Mouse (Mus musculus): ENCODE data around the gene Pde4d.
A peak's percentile ranks its signal among the peaks of the same experiment; 100 is the strongest.

The Pde4d gene

DNA sequence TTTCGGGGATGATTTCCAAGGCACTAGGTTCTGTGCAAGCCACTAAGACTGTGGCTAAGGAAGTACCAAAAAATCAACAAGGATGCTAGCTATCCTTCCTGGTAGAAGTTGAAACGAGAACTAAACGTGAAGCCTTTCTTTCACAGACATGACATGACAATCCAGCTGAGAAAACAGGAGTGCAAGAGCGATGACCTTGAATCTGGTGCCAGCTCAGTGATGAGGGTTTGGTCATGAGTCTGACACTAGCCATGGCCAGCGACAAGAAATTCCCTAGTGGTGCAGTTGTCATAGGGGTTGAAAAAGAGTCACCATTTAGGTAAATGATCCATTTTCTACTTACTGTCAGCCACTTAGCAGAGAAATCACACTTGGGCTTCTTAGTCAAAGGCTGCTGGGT, 1466.2 kb downstream of the Pde4d start:
- no peak for DNase-seq (ENCODE audit: low spot score in 2 of 2)

DNA sequence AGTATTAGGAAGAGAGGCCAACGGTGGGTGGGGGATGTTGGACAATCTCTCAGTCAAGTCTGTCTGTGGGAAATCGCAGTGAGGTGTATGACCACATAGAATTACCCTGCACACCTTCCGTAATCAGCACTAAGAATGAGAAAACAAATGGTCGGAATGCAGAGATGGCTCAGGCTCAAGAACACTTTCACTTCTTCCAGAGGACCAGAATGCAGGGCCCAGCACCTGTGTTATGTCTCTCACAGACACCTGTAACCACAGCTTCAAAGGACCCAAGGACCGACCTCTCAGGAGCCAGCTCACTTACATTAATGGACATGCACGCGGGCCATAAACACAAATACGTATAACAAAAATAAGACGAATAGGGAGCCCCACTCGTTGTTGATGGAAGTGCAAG, 1467.8 kb downstream of the Pde4d start:
- DNase-seq (ENCODE audit: low spot score in 2 of 2), result no peak

DNA sequence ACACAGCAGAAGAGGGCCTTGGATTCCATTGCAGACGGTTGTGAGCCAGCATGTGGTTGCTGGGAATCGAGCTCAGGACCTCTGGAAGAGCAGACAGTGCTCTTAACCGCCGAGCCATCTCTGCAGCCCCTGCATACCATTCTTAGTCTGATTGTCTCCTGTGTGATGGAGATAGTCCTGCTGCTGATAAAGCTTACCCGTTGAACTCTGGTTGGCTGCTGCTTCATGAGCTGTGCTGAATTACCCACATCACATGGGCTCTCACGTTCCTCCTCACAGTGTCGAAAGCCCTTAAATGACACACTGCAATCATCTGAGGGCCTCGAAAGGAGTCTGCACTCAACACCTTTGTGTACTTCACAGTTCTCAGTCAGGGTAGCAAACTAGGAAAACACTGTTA, 1468.9 kb downstream of the Pde4d start:
- no peak for DNase-seq (ENCODE audit: low spot score in 2 of 2)

DNA sequence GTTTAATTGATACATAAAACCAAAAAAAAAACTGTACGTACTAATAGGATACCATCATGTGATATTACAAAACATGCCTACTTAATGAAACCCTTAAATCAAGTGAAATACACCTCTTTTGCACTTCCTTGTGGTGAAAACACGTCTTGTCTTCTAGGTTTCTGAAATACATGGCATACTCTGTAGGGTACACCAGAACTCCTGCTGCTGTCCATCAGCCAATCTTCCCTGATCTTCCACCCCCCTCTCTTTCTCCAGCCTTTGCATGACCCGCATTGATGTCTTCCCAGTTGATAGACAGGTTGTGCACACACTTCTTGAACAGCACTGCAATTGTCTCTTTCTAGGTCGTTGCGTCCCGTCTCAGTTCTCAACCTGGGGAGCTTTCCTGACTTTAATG, 1470.5 kb downstream of the Pde4d start:
- DNase-seq (ENCODE audit: low spot score in 2 of 2), result no peak

DNA sequence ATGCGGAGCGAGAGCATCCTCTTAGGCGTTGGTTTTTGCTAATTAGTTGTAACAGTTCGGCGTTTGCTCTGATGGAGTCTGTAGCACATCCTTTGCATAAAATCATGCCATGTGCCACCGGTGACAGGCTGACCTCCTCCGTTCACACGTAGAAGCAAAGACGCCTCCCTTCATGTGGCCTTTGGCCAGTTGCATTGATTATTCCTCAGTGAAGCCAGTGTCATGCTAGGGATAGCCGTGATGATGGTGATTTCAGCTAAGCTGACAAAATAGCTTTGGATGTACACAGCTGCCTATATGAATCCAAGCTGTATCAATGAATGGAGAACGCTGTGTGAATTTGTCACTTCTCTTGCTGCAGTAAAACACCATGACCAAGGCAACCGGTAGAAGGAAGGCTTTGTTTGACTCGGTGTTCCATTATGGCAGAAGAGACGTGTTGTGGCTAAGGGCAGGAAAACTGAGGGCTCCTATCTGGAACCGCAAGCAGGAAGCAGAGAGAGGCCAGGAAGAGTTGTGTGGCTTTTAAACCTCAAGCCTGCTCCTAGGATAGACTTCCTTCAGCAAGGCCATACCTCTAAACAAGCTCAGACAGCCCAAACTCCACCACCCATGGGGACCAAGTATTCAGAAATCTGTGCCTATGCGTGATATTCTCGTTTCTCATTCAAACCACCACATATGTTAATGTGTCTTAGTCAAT, 1471.7 kb downstream of the Pde4d start:
- no peak for DNase-seq (ENCODE audit: low spot score in 2 of 2)

DNA sequence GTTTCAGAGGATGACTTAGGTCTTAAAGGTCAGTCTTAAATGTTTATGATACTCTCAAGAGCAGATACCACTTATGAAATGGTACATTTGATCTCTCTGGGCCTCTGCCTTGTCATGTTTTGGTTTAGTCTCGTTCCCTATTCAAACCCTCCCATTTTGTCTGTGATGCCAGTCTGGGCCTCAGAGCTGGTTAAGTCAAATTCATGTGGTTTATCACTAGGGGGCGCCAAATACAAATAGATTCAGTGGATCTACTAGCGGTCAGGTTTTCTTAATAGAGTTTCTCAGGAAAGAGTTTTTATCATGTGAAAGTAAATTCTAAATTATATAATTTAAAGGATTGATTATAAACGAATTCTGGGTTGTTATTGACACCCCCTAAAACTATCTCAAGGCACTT, 1472.5 kb downstream of the Pde4d start:
- no peak for DNase-seq (ENCODE audit: low spot score in 2 of 2)

DNA sequence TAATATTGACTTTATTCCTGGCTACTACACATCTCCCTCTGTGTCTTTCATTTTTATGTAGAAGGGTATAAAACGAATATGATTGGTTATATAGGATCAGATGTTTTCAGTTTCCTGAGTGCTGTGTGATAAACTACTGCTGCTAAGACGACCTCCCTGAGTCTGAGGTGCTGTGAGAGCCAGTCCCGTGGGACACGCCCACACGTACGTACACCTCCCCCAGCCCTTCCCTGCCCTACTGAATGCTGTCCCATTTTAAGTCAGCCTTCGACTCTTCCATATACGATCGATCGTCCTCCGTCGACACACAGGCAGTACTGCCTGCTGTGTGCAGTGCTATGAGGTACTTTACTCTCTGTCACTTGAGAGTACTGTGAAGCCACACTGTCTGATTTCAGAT, 1473.0 kb downstream of the Pde4d start:
- DNase-seq (ENCODE audit: low spot score in 2 of 2), result no peak

DNA sequence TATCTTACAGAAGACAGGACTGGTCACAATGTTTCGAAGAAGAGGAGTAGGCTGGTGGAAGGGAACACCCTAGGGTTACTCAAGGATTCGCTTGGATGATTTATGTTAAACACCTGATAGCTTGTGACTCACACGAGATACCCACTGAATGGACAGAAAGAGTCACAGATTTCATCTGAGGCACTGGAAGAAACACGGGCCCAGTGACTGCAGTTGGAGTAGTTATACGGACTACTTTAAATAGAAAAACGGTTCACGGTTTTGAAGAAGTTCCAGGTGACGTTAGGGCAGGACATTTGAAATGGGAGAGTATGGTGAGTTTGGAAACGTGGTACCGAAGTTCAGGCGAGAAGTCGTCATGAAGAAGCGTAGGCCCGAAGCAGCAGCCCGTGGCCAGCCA, 1475.0 kb downstream of the Pde4d start:
- DNase-seq (ENCODE audit: low spot score in 2 of 2), result no peak

DNA sequence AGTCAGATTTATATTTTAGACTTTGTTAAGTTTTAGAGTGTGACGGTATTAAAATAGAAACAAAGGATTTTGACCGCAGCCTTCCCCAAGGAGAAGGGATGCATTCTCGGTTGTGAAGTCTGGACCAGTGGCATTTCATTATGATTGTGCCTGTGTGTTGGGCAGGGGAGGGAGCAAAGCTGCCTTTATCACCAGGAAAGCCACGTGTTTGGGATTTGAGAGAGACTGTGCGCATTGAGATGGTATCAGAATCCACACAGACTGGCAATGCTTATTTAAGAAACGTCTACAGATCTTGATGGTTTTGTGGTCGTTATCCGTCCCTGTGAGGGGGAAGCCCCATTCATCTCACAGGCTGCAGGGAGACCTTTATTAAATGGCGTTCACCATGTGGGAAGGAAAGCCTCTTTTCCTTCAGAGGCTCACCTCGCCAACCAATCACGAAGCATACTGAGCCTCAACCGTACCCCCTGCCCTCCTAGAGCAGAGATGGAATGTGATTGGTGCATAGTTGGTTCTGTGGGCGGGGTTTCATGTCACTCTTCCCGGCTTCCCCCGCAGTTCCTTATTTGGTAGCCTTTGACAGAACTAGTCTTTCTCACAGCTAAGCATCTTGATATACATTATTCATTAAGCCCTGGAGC, 1476.7 kb downstream of the Pde4d start:
- DNase-seq (ENCODE audit: low spot score in 2 of 2), result no peak

DNA sequence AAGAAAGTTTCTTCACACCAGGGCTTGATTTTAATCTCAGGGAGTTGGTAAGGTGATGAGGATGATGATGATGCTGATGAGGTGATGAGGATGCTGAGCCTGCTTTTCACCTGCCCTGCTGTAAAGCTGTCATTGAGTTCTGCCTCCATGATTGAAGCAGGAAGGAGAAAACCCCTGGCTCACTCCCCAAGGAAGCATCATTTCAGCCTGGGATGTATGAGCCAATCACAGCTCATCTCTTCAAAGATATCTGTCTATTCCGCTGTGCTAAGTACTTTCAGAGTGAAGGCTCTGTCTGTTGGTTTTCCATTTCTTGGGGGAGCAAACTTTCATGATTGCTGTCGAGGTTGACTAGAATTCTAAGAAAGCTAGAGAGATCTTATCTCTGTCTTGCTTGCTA, 1478.0 kb downstream of the Pde4d start:
- DNase-seq (ENCODE audit: low spot score in 2 of 2), result no peak

DNA sequence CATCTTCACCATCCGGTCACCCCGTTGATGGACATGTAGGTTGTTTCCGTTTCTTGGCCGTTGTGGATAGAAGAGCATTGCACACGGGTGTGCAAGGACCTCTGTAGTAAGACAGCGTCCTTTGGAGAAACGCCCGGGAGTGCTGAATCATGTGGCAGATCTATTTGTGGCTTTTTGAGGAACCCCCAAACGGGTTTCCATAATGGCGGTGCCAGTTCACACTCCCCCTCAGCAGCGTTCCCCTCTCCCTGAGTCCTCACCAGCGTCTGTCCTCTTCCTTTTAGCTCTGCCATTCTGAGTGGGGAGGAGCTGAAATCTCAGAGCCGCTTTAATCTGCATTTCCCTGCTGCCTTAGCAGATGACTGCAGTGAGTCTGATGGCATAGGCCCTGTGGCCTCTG, 1482.9 kb downstream of the Pde4d start:
- no peak for DNase-seq (ENCODE audit: low spot score in 2 of 2)

DNA sequence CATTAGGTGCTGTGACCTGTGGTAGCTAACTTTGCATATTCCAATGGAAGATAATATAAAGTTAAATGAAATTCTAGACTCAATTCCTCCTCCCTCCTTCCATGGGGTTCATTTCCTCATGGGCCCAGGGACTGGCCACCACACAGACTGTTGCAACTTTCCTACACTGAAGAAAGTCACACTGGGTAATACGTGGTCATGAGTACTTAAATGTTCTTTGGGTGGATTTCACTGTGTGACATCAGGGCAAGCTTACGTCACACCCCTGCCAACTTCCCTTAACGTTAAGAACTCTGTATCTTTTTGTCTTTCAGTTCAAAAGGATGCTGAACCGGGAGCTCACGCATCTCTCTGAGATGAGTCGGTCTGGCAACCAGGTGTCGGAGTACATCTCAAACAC, 1483.8 kb downstream of the Pde4d start:
- no peak for DNase-seq (ENCODE audit: low spot score in 2 of 2)

DNA sequence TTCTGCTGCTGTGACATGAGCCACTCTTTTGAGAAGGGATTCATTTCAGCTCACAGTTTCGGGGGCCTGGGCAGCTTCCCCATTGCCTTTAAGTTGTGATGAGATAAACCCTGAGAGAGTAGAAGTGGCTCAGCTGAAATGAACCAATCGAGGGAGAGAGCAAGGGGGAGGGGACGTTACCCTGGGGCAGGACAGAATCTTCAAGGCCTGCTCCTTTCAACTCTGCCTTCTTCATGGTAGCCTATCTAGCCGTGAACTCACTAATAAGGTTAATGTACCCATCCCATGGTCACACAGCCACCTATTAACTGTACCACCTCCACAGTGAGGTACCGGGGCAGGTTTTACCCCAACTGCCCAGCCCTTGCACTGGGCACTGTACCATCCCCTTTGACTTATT, 1487.1 kb downstream of the Pde4d start:
- no peak for DNase-seq (ENCODE audit: low spot score in 2 of 2)

DNA sequence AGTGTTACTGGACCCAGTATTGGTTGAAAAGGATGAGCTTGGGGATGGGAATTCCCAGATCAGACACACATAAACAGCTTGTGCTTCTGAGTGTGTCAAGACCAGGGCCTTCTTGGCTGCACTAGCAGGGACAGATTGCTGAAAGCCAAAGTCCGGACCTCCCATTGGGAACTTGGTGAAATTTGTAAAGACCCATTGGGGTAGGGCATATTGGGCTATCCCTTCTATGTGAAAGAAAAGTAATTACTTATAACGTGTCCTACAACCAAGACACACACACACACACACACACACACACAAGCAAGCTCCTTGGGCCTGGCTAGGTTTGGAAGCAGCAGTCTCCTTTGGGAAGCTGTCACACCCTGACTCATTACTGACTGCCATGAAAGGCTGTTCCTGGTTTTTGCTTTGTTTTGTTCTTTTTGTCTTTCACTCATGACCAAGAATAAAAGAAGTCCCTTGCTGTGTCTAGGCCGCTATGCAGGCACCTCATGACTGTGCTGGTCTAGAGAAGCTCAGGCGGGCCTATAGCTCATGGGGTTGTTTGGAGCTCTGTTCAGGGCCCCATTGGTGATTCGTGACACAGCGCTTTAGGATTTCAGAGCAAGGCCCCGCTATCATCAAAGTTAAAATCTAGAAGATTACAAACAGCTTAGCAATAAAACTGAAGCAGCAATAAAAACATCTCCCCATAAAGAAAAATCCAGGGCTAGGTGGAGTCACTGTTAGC, 1495.2 kb downstream of the Pde4d start:
- no peak for DNase-seq (ENCODE audit: low spot score in 2 of 2)

DNA sequence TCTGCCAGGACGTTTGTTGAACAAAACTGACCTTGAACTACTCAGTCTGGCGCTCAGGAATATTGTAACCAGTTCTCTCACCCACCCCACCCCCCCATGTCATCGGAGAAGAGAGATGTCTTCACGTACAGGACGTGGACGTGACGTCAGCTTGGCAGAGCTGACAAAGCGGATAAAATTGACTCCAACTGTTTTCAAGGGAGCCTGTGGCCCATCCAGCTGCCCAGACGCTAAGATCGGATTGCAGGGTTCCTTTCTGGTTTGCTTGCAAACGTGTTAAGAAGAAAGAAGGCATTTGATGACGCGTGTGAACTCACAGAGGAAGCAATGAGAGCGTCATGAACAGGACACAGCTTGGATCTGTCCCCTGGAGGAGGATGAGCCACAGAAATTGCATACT, 1501.7 kb downstream of the Pde4d start:
- DNase-seq (ENCODE audit: low spot score in 2 of 2), result no peak

DNA sequence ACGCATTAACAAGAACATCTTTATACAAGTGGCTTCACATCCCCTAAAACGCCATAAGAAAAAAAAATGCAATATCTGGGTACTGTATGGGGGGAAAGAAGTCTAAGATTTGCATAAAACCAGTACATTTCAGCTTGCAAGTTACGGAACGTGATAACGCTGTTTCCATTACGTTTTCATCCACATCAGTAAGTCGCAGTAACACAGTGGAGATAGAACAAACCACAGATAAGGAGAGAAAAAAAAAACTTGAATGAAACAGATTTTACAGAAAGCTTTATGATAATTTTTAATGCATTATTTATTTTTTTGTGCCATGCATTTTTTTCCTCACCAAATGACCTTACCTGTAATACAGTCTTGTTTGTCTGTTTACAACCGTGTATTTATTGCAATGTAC, 1504.4 kb downstream of the Pde4d start:
- no peak for DNase-seq (ENCODE audit: low spot score in 2 of 2)

DNA sequence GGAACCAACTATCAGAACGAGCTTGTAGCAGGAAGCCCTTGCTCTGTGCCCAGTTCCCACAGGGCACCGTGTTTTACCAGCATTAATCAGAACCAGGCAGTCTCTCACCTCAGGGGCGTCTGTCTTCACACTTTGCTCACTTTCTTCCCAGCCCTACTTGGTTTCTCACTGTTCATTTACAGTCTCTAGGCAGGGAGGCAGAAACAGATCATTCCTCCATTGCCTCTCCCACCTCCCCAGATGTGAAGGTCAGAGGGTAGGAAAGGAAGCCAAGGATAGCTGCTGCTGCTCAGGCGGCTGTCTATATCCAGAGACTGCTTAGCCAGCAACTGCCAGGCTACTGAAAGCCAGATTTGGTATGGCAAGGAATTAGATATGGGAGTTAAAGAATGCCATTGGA, 1508.2 kb downstream of the Pde4d start:
- DNase-seq (ENCODE audit: low spot score in 2 of 2), result no peak

DNA sequence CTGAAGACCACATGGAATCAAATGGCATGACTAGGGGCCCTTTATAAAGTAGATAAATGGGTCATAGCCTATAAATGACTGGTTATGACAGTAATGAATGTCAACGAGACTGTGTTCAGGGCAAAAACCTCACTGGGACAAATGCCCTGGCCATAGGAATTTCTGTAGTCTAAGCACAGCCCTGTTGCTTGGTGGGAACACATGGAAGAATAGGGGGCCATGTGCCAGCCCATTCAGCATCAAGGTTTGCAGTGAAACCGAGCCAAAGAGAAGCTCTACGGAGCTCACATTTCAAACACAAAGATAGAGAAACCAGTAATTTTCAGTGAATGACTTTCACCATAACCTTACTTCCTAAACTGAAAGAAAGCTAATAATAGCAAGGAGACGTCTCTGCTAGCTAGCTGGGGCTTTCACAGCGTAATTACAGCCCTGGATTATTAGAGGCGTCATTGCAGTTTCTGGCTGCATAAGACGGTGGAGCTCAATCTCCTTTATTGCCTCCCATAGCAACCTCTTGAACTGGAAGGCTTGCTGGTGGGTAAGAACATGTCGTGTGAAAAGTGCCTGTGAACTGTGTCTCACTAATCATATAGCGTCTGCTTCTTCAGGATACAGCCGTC, 1533.2 kb downstream of the Pde4d start:
- no peak for DNase-seq (ENCODE audit: low spot score in 2 of 2)

DNA sequence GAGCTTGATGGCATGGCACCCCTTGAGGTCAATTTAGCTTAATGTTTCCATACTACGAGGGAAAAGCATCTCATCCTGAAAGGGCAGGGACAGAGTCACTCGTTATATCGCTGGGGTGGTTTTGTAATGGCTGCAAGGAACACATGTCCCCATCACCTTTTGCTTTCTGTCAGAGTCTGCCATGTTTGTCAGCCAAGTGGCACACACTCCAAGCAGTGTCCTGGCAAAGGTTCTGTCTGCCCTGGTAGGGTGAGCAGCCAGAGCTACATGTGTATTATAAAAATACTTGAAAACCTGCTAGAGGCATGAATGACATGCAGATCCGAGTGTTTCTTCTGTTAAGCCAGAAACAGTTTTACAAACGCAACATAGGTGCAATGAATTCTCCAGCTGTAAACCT, 1535.7 kb downstream of the Pde4d start:
- DNase-seq (ENCODE audit: low spot score in 2 of 2), result no peak

DNA sequence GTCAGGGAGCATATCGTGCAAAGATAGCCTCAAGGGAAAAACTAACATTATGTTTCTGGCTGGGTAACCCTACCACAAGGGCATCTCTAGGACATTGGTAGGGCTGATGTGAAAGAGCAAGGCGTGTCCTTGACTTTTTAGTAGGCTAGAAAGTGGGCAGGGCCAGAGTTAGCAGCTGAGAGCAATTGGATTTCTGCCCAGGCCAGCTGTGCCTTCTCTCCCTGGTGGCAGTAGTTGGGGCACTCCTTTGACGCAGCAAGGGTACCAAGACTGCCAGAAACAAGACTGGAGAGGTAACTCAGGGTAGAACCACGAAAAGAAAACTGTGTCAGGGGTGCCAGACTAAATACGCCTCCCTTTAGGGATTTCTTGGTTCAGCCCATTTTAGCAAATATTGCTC, 1536.1 kb downstream of the Pde4d start:
- peak in 1 of 2 experiments; percentile 58 for DNase-seq (ENCODE audit: low spot score in 2 of 2)

DNA sequence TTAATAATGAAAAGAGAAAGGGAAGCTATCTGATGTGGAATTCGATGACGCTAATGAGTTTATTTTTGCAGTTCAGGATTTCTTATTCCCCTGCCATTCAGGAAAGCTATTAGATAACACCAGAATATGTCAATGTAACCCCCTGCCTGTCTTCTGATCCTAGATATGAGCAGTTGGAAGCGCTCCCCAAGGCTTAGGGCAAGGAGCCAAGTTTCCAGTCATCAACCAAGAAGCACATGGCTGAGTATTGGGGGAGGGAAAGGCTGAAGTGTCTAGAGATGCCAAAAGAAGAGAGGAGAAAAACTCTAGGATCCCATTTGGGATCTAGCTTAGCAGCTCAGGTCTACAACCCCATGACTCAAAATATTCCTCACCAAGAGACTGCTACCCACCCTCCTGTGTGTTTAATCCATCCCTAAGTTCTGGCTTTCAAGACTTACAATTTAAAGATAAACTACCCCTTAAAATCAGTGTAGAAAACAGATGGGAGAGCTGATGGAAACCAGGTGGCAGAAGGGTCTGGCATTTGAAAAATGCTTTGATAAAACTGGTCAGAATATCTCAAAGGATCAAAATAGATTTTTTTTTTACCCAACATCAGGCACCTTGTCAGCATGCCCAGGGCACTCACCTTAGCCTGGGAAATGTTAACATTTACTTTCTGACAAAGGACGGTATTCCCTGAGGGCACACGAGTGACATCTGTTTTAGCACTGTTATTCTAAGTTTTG, 1543.2 kb downstream of the Pde4d start:
- DNase-seq (ENCODE audit: low spot score in 2 of 2), result no peak

DNA sequence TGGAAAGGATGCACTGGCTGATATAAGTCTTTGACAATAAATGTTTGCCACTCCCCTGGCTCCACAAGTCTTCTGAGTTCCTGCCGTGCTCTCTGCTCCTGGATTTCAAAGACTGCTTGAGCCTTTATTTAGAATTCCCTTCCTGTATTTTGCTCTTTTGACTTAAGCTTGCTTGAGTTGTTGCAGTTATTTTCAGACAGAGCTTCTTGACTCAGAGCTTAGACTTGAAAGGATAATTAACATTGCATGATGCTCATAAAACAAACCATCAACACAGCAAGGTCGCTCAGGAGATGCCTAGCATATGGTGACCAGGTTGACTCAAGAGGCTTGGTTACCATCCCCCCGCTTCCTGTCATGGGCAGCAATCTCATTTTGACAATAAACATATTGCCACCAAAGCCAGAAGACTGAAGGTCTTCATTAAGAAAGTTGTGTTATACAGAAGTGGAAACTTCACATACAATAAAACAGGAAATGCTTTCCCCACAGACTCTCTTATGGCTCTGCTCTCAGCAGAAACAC, 1544.6 kb downstream of the Pde4d start:
- DNase-seq (ENCODE audit: low spot score in 2 of 2), result no peak

All from urinary bladder, postnatal 4 days (tissue).